Mouse (Mus musculus): ENCODE results near the gene Fam49a.

Fam49a gene

GRCm38 (mm10) chr12:12270495-12270894 is 8.6 kb downstream of the Fam49a start:
- DNase-seq (ENCODE audit: low spot score in 2 of 2): peak in 1 of 2 experiments; percentile 35

DNA sequence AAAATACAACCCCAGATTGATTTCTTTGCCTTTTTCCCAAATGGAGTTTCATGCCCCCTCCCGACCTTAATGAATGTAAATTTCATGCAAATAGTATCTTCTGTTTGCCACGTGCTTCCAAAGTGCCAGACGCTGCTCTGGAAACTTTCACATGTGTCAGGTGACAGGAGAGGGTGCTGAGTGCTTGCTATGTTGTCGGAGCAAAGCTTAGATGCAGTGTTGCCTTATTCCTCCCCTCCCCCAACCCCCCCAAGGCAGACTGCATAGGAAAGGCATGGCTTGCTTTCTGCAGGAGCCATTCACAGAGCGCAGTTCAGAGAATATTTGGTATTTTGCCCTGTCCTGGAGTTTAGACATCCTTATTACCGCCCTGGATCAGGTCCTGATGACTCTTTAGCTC is 12.2 kb downstream of the Fam49a start:
- no peak for DNase-seq (ENCODE audit: low spot score in 2 of 2)

DNA sequence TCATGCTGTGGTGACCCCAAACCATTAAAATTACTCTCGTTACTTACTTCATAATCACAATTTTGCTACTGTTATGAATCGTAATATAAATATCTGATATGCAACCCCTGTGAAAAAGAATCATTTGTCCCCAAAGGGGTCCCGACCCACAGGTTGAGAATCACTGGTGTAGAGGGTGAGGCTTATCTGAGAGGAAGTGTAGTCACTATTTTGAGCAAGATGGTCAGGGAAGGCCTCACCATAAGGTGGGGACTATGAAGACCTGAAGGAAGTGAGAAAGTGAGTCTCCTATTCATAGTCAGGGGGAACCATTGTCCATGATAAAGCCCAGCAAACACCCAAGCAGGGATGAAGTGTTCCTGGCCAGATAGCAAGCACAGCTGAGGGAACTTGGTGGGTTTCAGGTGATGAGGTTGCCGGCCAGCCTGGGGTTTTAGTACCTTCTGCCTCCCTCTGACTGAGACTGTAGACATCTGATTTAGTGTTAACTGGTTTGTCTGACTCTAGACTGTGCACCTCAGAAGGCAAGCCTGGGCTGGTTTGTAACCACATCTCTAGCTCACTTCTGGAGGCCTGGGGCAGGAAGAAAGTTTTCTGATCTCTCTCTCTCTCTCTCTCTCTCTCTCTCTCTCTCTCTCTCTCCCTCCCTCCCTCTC is 13.3 kb downstream of the Fam49a start:
- DNase-seq (ENCODE audit: low spot score in 2 of 2): no peak

- DNase-seq (ENCODE audit: low spot score in 2 of 2): no peak
Observed at GRCm38 (mm10) chr12:12277741-12278463, 16.0 kb downstream of the Fam49a start.

DNA sequence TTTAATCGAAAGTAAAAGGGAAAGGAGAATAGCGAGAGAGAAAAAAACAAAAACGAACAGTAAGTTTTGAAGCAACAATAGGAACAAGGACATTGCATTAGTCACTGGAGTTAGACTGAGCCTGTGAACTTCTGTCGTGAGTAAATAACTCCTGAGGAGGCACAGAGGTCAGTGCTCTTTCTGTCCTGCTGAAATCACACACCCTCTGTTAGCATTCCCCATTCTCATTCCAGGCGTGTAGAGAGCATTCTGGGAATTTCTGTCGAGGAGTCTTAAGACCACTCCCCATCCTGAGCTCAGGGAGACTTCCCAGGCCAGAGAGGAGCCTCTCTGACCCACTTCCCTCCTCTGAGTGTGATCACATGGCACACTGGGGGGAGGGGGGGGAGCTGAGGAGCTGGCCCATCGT is 16.5 kb downstream of the Fam49a start:
- DNase-seq (ENCODE audit: low spot score in 2 of 2): no peak

GRCm38 (mm10) chr12:12283702-12284288 is 21.9 kb downstream of the Fam49a start:
- no peak for DNase-seq (ENCODE audit: low spot score in 2 of 2)

GRCm38 (mm10) chr12:12284521-12284920 is 22.6 kb downstream of the Fam49a start:
- DNase-seq (ENCODE audit: low spot score in 2 of 2): no peak

- no peak for DNase-seq (ENCODE audit: low spot score in 2 of 2)
Observed at GRCm38 (mm10) chr12:12287131-12287786, 25.3 kb downstream of the Fam49a start.

GRCm38 (mm10) chr12:12287787-12288132 is 25.8 kb downstream of the Fam49a start:
- DNase-seq (ENCODE audit: low spot score in 2 of 2): no peak

- DNase-seq (ENCODE audit: low spot score in 2 of 2): no peak
Observed at GRCm38 (mm10) chr12:12288586-12288985, 26.6 kb downstream of the Fam49a start.

GRCm38 (mm10) chr12:12289636-12290035 is 27.7 kb downstream of the Fam49a start:
- DNase-seq (ENCODE audit: low spot score in 2 of 2): no peak

DNA sequence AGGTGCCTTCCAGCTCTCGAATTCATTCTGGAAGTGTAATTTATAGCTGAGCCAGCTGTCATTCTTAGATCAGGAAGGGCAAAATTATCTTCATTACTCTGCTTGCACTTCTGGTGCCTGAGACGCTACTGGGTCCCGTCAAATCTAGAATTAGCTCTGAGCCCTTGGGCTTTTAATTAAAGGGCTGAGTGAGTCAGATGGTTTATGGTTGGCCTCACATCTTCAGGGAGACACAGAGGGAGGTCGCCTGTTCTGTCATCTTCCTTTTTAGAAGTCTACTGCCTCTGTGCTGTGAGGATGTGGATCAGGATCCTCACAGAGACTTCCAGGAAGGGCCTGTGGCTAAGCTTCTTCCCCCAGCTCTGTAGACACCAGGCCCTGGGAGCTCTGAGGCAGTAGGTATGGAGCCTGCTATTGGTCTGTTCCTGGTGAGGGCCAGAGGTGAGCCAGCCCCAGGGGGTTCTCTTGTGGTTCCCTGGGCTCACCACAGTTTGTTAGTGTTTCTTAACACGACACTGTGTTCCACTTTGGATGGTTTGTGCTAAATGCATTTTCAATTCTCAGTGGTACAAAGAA is 30.2 kb downstream of the Fam49a start:
- DNase-seq (ENCODE audit: low spot score in 2 of 2): no peak

GRCm38 (mm10) chr12:12294380-12295171 is 32.6 kb downstream of the Fam49a start:
- DNase-seq (ENCODE audit: low spot score in 2 of 2): no peak

DNA sequence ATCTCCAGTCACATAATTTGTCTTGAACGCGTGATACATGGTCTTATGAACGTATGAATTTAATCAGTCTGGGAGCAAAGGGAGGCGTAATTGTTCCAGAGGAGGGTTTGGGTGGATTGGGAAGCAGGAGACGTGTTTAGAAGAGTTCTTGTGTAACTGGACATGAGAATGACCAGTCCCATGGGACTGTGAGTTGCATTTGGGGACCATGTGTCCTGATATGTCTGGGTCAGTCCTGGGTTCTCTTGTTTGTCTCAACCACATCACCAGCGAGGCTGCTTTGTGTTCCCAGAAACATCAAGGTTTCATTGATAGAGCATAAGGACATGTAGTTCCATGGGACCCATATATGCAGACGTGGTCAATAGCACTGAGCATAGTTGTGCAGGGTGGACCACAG is 36.5 kb downstream of the Fam49a start:
- DNase-seq (ENCODE audit: low spot score in 2 of 2): no peak

DNA sequence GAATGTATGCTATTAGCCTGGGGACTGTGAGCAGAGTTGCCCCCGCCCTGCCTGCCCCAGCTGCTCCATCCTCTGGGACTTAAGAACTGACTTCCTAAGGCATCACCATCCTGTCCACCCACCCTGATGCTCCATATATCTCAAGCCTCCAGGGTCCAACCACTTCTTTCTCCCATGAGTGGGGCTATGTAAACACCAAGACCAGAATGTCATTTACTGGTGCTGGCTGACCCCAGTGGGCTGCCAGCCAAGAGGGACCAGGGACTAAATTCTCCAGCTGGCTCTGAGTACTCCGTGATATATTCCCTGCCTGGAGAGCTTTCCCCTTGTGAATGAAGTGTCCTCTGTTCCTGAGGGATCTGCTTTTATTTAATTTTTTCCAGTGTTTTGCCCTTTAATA is 37.4 kb downstream of the Fam49a start:
- DNase-seq (ENCODE audit: low spot score in 2 of 2): no peak

GRCm38 (mm10) chr12:12301149-12301548 is 39.2 kb downstream of the Fam49a start:
- DNase-seq (ENCODE audit: low spot score in 2 of 2): no peak

GRCm38 (mm10) chr12:12301815-12302214 is 39.9 kb downstream of the Fam49a start:
- peak; percentile 29 to 71 for DNase-seq (ENCODE audit: low spot score in 2 of 2)

- DNase-seq (ENCODE audit: low spot score in 2 of 2): no peak
Observed at GRCm38 (mm10) chr12:12306214-12306613, 44.3 kb downstream of the Fam49a start.

DNA sequence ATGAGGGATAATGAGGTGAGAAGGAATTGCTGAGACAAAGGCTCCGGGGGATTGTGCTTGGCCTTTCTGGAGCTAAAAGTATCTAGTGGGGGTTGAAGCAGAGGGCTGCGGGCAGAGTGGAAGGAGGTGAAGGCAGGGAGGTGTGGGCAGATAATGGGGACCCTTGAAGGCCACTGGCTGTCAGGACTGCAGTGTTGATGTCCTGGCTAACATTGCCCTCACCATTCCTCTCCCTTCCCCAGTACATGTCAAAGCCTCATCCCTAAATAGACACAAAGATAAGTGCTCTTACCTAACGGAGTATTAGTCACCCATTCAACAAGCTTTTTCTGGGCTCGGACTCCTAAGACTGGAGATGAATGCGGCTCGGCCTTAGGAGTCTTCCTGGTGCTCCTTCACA is 44.9 kb downstream of the Fam49a start:
- no peak for DNase-seq (ENCODE audit: low spot score in 2 of 2)

- no peak for DNase-seq (ENCODE audit: low spot score in 2 of 2)
Observed at GRCm38 (mm10) chr12:12307245-12307644, 45.3 kb downstream of the Fam49a start.

GRCm38 (mm10) chr12:12313437-12313836 is 51.5 kb downstream of the Fam49a start:
- peak in 1 of 2 experiments; percentile 47 for DNase-seq (ENCODE audit: low spot score in 2 of 2)

Data from spleen, postnatal 10 days (tissue).